Mouse (Mus musculus): ENCODE data around the gene Vezf1. TPM values are rescaled to one million over a fixed set of nuclear protein-coding genes. Genes with fewer than 3 reads are reported as not detected.

Gene Vezf1
- polyA plus RNA-seq, 1 experiment from 2014 or later, result 35.6 TPM

DNA sequence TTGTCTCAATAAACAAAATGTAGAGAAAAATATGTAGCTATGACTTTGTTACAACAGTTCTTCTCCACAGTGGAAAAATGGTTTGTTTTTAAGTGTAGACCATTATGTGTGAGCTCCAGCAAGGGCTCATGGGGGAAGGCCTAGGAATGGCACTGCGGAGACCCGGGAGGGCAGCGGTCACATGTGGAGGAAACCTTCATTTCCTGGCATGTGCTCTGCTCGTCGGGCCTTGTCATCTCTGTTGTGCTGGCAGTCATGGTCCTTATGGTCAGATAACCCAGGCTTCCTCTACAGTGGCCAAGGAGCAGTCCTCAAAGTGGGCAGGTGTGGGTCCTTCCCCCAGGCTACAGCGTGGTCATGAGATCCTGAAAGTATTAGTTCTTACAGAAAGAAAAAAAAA is 15.6 kb downstream of the Vezf1 start:
- H3K27ac ChIP-seq, result no peak overlapping the region
- peaks cover 52% of the 10 kb centered on the region for H3K36me3 ChIP-seq
- no peak for ATAC-seq (ENCODE audit: insufficient number of reproducible peaks, low FRiP score, low TSS enrichment, low read depth)
- H3K9me3 ChIP-seq, result no peaks in the 10 kb centered on the region
- H3K9ac ChIP-seq, result no peak overlapping the region
- peaks cover 13% of the 10 kb centered on the region for H3K4me1 ChIP-seq
- no peaks in the 10 kb centered on the region for H3K27me3 ChIP-seq
- 80% methylated on average over 6 of the region's 6 CpGs for WGBS
- H3K4me2 ChIP-seq, result no peak overlapping the region
- H3K4me3 ChIP-seq, result no peak overlapping the region

DNA sequence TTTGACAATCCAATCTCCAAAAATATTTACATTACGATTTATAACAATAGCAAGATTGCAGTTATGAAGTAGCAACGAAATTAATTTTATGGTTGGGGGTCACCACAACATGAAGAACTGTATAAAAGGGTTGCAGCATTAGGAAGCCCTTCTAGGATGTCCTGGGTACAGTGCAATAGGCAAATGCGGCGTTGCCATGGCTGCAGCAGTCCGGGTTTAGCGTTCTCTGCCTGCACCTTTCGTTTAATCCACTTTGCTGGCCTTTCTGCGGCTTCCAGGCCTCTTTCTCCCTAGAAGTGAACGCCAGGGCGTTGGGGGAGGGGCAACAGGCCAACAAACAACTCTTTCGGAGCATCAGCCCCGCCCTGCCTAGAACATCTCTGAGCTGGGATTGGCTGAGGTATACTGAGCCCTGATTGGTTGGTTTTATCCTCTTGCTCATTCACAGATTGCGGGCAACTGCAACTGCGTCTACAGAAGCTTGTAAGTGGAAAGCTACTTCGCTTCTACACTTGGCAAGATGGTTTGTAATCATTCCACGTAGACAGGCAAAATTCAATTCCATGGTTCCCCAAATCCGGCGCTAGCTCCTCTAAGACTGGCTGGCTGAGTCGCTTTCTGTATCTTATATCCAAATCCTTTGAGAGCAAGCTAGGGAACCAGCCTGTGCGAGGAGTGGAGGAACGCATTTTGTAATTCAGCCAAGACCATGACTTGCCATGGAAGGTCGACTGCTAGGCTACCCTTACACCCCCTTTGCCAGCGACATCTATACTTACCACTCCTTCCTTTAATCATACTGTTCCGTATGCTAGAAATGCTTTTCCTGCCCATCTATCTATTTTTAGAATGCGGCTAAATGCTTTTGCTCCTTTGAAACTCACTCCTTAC is 18.9 kb downstream of the Vezf1 start:
- Histone ChIP-seq H3K36me3 (peaks cover 20% of the 10 kb centered on the region), H3K27ac (peak overlapping the region; percentile 72), H3K9ac (no peak overlapping the region), H3K9me3 (no peaks in the 10 kb centered on the region), H3K27me3 (no peaks in the 10 kb centered on the region), H3K4me1 (peaks cover 13% of the 10 kb centered on the region), H3K4me2 (peak overlapping the region; percentile 72), H3K4me3 (peak overlapping the region; percentile 39)
- 5% methylated on average over 25 of the region's 25 CpGs for WGBS
- ATAC-seq (ENCODE audit: insufficient number of reproducible peaks, low FRiP score, low TSS enrichment, low read depth), result peak; percentile 89

DNA sequence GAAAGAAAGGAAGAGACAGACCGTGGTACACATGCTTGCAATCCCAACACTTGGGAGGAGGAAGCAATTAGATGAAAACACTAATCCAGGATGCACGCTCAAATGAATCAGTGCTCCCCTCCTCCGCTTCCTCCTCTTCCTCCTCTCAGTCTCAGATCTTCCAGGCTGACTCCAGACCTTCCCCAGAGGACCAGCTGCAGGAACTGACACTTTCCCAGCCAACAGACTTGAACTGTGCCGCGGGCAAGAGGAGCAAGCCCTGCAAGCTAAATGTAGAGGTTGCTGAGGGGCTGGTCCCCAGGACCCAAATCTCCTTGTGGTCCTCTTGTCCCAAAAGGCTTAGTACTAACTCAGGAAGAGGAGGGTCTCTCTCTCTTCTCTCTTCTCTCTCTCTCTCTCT is 21.1 kb downstream of the Vezf1 start:
- Histone ChIP-seq H3K9ac (no peak overlapping the region), H3K4me1 (peaks cover 13% of the 10 kb centered on the region), H3K36me3 (peaks cover 6% of the 10 kb centered on the region; the same call in 1 of the 2 replicates), H3K4me3 (no peak overlapping the region), H3K27me3 (no peaks in the 10 kb centered on the region), H3K9me3 (no peaks in the 10 kb centered on the region), H3K4me2 (no peak overlapping the region), H3K27ac (no peak overlapping the region)
- no peak for ATAC-seq (ENCODE audit: insufficient number of reproducible peaks, low FRiP score, low TSS enrichment, low read depth)
- WGBS, result 62% methylated on average over 5 of the region's 5 CpGs

DNA sequence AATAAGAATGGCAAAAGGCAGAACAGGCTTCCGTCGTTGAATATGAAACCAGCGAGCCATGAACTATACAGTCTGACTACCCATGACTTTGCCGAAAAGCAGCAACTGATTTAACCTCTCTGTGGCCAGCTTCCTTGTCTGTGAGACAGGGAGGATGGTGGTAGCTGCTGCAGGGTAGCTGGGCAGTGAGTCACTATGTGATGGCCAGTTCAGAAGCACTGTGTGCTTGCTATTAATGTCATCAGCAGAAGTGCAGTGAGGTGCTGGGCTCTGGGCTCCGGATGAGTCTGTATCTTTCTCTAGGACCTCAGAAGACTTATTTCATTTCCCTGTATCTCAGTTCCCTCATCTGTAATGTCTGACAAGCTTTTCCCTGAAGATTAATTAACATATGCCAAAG is 22.2 kb downstream of the Vezf1 start:
- H3K4me3 ChIP-seq, result no peak overlapping the region
- no peak overlapping the region for H3K9ac ChIP-seq
- no peak for ATAC-seq (ENCODE audit: insufficient number of reproducible peaks, low FRiP score, low TSS enrichment, low read depth)
- no peaks in the 10 kb centered on the region for H3K36me3 ChIP-seq
- no peaks in the 10 kb centered on the region for H3K27me3 ChIP-seq
- H3K9me3 ChIP-seq, result no peaks in the 10 kb centered on the region
- H3K4me2 ChIP-seq, result no peak overlapping the region
- peaks cover 13% of the 10 kb centered on the region for H3K4me1 ChIP-seq
- H3K27ac ChIP-seq, result no peak overlapping the region
- WGBS, result 74% methylated on average over 5 of the region's 5 CpGs

DNA sequence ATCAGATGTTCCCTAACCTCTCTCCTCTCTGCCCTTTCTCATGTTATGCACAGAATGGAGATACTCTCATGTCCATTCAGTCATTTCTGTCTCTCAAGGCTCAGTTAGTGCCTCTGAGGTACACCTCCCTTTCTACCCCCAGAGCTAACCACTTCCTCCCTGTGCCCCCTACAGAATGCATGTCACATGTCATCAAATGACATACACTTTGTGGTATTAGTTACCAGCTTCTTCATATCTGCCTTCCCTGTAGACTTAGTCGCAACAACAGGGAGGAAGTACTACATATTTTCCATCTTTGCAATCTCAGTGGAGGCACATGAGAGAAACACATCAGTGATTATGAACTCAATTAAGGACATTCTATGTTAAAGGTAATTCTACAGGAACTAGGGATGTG is 23.9 kb downstream of the Vezf1 start:
- Histone ChIP-seq H3K4me1 (peaks cover 11% of the 10 kb centered on the region), H3K27ac (no peak overlapping the region), H3K9me3 (no peaks in the 10 kb centered on the region), H3K36me3 (no peaks in the 10 kb centered on the region), H3K4me2 (no peak overlapping the region), H3K4me3 (no peak overlapping the region), H3K9ac (no peak overlapping the region), H3K27me3 (no peaks in the 10 kb centered on the region)
- 76% methylated on average over 1 of the region's 1 CpGs for WGBS
- ATAC-seq (ENCODE audit: insufficient number of reproducible peaks, low FRiP score, low TSS enrichment, low read depth), result no peak

DNA sequence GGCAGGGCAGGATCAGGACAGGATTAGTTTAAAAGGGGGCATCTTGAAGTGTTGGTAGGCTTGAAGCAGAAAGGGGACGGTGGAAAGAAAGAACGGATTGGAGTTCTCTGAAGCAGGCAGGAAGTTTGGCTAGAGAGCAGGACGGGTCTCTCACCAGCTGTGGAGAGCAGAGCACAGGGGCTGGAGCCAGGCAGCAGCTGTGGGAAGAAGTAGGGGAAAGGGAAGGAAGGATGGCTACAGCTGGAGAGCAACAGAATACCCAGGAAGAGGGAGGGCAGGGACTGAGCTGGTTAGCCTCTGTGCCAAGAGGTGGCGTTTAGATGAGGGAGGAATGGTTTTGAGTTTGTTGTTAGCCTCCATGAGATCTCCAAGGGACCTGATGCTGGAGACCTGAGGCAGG is 29.1 kb downstream of the Vezf1 start:
- Histone ChIP-seq H3K4me1 (peaks cover 40% of the 10 kb centered on the region), H3K27ac (peak overlapping the region; percentile 72), H3K27me3 (no peaks in the 10 kb centered on the region), H3K4me3 (no peak overlapping the region), H3K9me3 (no peaks in the 10 kb centered on the region), H3K36me3 (no peaks in the 10 kb centered on the region), H3K4me2 (no peak overlapping the region), H3K9ac (no peak overlapping the region)
- ATAC-seq (ENCODE audit: insufficient number of reproducible peaks, low FRiP score, low TSS enrichment, low read depth), result no peak
- WGBS, result 16% methylated on average over 4 of the region's 4 CpGs

DNA sequence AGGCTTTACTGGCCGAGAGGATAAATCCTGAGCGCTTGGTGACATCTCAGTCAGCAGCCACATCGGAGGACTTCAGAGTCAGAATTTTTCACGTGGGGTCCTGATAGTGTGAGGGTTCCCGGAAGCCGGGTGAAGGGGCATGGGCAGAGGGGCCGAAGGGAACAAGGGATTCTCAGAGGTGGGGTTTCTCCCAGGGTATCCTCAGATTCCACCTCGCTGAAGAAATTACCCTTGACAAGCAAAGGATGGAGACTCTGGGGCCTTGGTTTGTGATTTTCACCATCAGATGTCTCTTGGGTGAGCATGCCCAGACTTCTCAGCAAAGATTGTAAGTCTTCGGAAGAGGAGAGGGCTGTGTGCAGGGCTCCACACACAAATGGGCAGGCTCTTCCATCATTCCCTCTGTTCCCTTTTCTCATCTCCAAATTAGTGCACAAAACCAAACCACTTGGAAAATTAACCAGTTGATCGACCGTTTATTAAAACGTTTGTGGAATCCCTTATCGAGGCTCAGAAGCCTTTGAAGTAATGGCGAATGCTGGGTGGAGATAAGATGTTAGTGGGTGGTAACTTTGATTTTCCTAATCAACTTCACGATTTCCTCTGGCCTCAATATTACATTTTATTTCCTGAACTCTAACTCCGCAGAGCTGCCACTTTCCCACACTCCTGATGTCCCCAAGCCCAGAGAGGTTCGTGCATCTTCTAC is 30.1 kb downstream of the Vezf1 start, which contains the start of gene Cuedc1:
Gene Cuedc1, plus strand, starts transcription at position 38 of the 709 bp plus-strand sequence.
- Histone ChIP-seq H3K4me1 (peaks cover 40% of the 10 kb centered on the region), H3K27me3 (no peaks in the 10 kb centered on the region), H3K36me3 (no peaks in the 10 kb centered on the region), H3K9ac (peak within 1 kb of the TSS; percentile 85), H3K4me3 (peak within 1 kb of the TSS; percentile 74), H3K4me2 (peak within 1 kb of the TSS; percentile 88), H3K9me3 (no peaks in the 10 kb centered on the region), H3K27ac (peak within 1 kb of the TSS; percentile 91)
- WGBS, result 25% methylated on average over 17 of the region's 17 CpGs
- ATAC-seq (ENCODE audit: insufficient number of reproducible peaks, low FRiP score, low TSS enrichment, low read depth), result no peak

DNA sequence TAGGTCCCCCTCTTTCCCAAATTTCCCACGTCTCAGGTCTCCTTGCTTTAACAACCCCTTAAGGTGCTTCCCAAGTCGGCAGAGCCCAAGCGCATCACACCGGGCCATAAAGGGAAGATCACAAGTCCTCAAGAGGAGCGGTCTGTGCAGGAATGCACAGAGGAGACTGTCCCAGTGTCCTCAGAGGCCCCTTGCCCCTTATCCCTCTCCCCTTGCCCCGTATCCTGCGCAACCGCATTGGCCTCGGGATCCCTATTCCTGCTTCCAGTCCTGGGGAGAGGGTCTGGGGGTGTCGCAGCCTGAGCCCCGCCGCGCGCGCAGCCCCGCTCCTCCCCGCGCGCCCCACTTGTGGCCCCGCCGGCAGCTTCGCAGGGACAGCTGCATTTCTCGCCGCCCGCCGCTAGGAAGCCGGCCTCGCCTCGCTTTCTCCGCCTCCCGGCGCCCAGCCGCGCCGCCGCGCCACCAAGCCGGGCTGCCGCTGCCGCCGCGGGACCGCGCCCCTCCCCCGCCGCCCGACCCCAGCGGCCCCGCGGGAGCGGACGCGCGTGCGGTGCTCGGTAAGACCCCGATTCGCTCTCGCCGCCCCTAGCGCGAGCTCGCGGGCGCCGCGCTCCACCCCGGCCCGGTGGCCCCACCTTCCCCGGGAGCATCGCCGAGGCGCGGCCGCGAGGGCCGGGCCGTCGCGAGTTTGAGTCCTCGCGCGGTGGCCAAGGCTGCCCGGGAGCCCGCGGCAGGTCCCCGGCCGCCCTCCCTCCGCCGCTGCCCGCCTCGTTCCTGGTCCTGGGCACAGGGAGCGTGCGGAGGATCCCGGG is 30.9 kb downstream of the Vezf1 start:
- peak; percentile 52; the same call in 1 of the 2 replicates for ATAC-seq (ENCODE audit: insufficient number of reproducible peaks, low FRiP score, low TSS enrichment, low read depth)
- Histone ChIP-seq H3K9me3 (no peaks in the 10 kb centered on the region), H3K4me3 (peak overlapping the region; percentile 74), H3K27me3 (no peaks in the 10 kb centered on the region), H3K9ac (peak overlapping the region; percentile 85), H3K4me1 (peaks cover 40% of the 10 kb centered on the region), H3K4me2 (peak overlapping the region; percentile 88), H3K27ac (peak overlapping the region; percentile 91), H3K36me3 (no peaks in the 10 kb centered on the region)
- under 1% methylated on average over 65 of the region's 95 CpGs for WGBS

DNA sequence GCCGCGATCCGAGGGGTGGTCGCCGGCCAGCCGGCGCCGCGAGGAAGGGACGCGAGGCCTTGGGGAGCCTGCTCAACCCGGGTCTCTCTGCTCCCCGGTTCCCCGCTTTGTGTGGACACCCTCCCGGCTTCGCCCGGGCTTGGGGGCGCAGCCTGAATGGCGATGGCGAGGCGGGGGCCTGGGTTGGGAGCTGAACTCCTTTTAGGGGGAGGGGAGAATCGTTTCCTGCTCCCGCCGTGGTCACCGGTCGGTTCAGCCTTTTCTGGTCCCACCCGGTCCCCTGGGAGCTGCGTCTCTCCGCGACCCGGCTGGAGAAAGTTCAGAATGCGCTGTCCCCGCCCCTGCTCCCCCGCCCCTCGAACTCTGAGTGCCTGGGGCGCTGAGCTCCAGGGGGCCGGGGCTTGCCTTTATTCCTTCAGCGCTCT is 31.5 kb downstream of the Vezf1 start:
- peak overlapping the region; percentile 74 for H3K4me3 ChIP-seq
- no peaks in the 10 kb centered on the region for H3K27me3 ChIP-seq
- no peaks in the 10 kb centered on the region for H3K36me3 ChIP-seq
- peak overlapping the region; percentile 88 for H3K4me2 ChIP-seq
- peak; percentile 25; the same call in 1 of the 2 replicates for ATAC-seq (ENCODE audit: insufficient number of reproducible peaks, low FRiP score, low TSS enrichment, low read depth)
- H3K27ac ChIP-seq, result peak overlapping the region; percentile 91
- WGBS, result under 1% methylated on average over 37 of the region's 38 CpGs
- peak overlapping the region; percentile 85 for H3K9ac ChIP-seq
- H3K9me3 ChIP-seq, result no peaks in the 10 kb centered on the region
- H3K4me1 ChIP-seq, result peaks cover 44% of the 10 kb centered on the region

DNA sequence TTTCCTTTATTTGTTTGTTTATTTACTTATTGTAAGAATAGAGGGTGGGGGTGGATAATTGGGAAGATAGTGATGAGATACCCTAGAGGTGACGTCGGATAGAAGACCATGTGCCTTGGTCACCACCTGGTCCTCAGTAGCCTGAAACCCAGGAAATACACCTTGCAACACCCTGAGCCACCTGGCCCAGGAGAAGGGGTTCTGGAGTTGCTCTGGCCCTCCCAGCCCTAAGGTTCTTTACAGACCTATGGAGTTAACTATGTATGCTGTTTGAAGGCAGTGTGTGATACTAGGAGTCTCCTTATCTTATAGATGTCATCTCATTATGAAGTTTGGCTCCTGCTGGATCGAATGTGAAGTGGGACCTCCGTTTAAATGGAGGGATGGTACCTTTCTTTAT is 32.1 kb downstream of the Vezf1 start:
- peak overlapping the region; percentile 88 for H3K4me2 ChIP-seq

DNA sequence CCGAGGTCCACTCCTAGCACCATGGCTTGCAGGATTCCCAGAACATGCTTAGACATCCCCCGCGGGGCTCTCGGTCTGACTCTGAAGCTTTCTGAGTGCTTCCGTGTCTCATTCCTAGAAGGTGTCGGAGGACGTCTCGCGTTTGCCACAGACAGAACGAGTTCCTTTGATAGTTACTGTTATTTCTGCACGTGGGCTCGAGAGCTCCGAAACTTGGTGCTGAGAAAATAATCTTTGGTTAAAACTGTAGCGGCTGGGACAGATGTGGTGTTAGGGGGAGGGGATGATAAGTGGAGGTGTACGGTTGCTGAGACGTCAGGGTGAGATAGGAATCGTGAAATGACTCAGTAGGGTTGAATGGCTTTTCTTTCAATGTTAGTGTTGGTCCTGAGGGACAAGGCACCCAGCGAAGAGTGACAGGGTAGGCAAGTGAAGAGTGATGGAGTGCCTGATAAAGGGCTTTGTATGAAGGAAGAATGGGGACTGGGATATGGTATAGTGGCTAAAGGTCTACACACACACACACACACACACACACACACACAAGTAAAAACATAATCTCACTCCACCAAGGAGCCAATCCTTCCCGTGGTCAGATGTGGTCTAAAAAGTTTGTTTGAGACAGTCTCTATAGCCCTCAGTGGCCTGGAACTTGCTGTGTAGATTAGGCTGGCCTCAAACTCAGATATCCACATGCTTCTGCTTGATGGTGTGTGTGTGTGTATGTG is 35.3 kb downstream of the Vezf1 start:
- Histone ChIP-seq H3K9ac (no peak overlapping the region), H3K9me3 (no peaks in the 10 kb centered on the region), H3K4me3 (no peak overlapping the region), H3K36me3 (no peaks in the 10 kb centered on the region), H3K27me3 (no peaks in the 10 kb centered on the region), H3K27ac (no peak overlapping the region), H3K4me1 (peaks cover 33% of the 10 kb centered on the region), H3K4me2 (no peak overlapping the region)
- no peak for ATAC-seq (ENCODE audit: insufficient number of reproducible peaks, low FRiP score, low TSS enrichment, low read depth)
- WGBS, result 87% methylated on average over 19 of the region's 19 CpGs

More for the DNA sequence above, 32.1 kb downstream of the Vezf1 start:
- Histone ChIP-seq H3K27ac (no peak overlapping the region; the same call in none of the 2 replicates), H3K9me3 (no peaks in the 10 kb centered on the region), H3K4me1 (peaks cover 45% of the 10 kb centered on the region), H3K4me3 (peak overlapping the region; percentile 74), H3K36me3 (no peaks in the 10 kb centered on the region), H3K9ac (no peak overlapping the region), H3K27me3 (no peaks in the 10 kb centered on the region)
- WGBS, result 38% methylated on average over 4 of the region's 4 CpGs
- no peak for ATAC-seq (ENCODE audit: insufficient number of reproducible peaks, low FRiP score, low TSS enrichment, low read depth)

Measured in limb, embryonic 15.5 days (tissue).